Mouse (Mus musculus) E14TG2a.4 (cell line): ENCODE results near the gene Slpi.

Source experiments
- CTCF ChIP-seq: conservative IDR thresholded peaks from 2 replicates; pipeline ENCODE4 v1.5.1; 2014; ENCODE audit warnings: low read length
- NANOG ChIP-seq: IDR thresholded peaks from 2 replicates; pipeline ENCODE4 v1.6.1; 2014; ENCODE audit warnings: borderline replicate concordance, low read length, mixed read lengths

- TF ChIP-seq CTCF (peak; percentile 84), NANOG (no peak)
Measured at GRCm38 (mm10) chr2:164402906-164403305, 14.0 kb upstream of the Slpi start, which contains the start of gene Rbpjl.
